Mouse (Mus musculus) thymus, adult 2 months (tissue): ENCODE data around the gene Sptbn1. TPM values are rescaled to one million over a fixed set of nuclear protein-coding genes. Genes with fewer than 3 reads are reported as not detected.
"Not testable (repeated sequence)": the region's sequence is repeated elsewhere in the genome, so short reads cannot be mapped to it uniquely, and the experiment has no call there.

Experiments used
- DNase-seq: peaks from one replicate; pipeline ENCODE4 v3.0.0; 2021
- H3K27ac ChIP-seq: fragments of 200-500 bp; 2 replicates; pipeline ENCODE4 v1.5.1; 2012; ENCODE audit warnings: low read length, control low read depth; ENCODE audit not compliant: control insufficient read depth, insufficient read depth
- H3K27me3 ChIP-seq: fragments of 200-500 bp; 2 replicates; pipeline ENCODE4 v1.6.1; 2012; ENCODE audit warnings: mild to moderate bottlenecking, low read length, moderate library complexity, mixed read lengths; ENCODE audit not compliant: control insufficient read depth, insufficient read depth
- H3K36me3 ChIP-seq: fragments of 200-500 bp; 2 replicates; pipeline ENCODE4 v1.6.1; 2012; ENCODE audit warnings: mild to moderate bottlenecking, low read length, moderate library complexity; ENCODE audit not compliant: control insufficient read depth, insufficient read depth
- H3K4me1 ChIP-seq: fragments of 200-500 bp; replicated peaks from 2 replicates; pipeline ENCODE4 v1.6.1; 2012; ENCODE audit warnings: low read length; ENCODE audit not compliant: control insufficient read depth, insufficient read depth
- H3K4me3 ChIP-seq: fragments of 200-500 bp; 2 replicates; pipeline ENCODE4 v1.5.1; 2012; ENCODE audit warnings: mild to moderate bottlenecking, low read length, control low read depth, moderate library complexity; ENCODE audit not compliant: control insufficient read depth, insufficient read depth
- CTCF ChIP-seq: fragments of 200-500 bp; IDR thresholded peaks from 2 replicates; pipeline ENCODE4 v1.5.1; 2012; ENCODE audit warnings: mild to moderate bottlenecking, control low read depth, low read length, moderate library complexity, borderline replicate concordance; ENCODE audit not compliant: control insufficient read depth, poor library complexity, insufficient read depth; ENCODE audit errors: extremely low read depth
- POLR2A ChIP-seq: fragments of 200-500 bp; IDR thresholded peaks from 2 replicates; pipeline ENCODE4 v1.6.1; 2012; ENCODE audit warnings: mild to moderate bottlenecking, low read length, control low read depth, moderate library complexity; ENCODE audit not compliant: control insufficient read depth, poor library complexity, insufficient read depth; ENCODE audit errors: extremely low read depth
- WGBS: fragments of 180-500 bp; shearing (Covaris S2); methylation state at CpG from one replicate; pipeline ENCODE4 v1.1.7; 2018; 5-methylcytosine and 5-hydroxymethylcytosine counted together
- polyA plus RNA-seq: library from polyadenylated mRNA; depleted of rRNA; stranded (reverse); fragments of >200 nt; gene quantifications from 2 replicates; pipeline ENCODE4 v1.2.3, GENCODE M21; 2012

Gene Sptbn1
- polyA plus RNA-seq, 1 experiment = 48.5 TPM

DNA sequence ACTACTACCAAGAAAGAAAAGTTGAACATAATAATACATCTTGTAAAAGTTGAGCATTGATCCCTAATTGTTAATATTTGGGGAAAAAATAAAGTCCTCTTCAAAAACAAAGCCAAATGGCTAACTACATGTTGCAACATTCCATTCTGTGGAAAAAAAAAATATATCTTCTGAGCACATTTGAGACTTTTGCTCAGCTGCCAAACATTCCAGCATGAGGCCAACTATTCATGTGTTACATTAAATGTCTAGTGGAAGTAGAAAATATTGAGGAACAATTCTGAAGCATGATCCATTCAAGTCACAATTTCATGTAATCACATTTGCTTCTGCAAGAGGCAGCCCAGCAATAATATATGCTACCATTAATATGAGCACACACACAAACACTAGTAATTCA lies 10.9 kb downstream of the Sptbn1 start:
- Histone ChIP-seq H3K4me3 (no peak overlapping the region), H3K4me1 (no peaks in the 10 kb centered on the region), H3K27me3 (no peaks in the 10 kb centered on the region; the same call in 1 of the 2 replicates), H3K36me3 (no peaks in the 10 kb centered on the region), H3K27ac (no peak overlapping the region)
- no peak for DNase-seq
- TF ChIP-seq CTCF = no peak
- no peak for TF ChIP-seq POLR2A

DNA sequence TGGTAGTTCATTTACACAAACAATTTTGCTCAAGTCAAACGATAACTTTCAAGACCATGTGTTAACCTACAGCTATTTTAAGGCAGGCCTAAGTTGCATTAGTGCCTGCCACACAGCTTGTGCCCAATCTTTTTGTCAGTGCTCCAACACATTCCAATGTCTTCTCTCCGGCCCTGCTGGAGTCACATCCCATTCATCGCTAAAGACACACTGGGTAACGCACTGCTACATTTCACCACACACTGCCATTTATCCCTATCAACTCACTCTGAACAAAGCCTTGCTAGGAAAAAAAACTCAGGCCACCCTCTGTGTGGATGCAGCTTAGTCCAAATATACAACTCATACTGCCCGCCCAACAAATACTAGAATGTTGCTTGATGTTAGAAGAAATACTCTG lies 11.5 kb downstream of the Sptbn1 start:
- 94% methylated on average over 5 of the region's 5 CpGs for WGBS
- no peak for TF ChIP-seq POLR2A
- TF ChIP-seq CTCF = no peak
- Histone ChIP-seq H3K36me3 (no peaks in the 10 kb centered on the region), H3K4me1 (no peaks in the 10 kb centered on the region), H3K27ac (no peak overlapping the region), H3K4me3 (no peak overlapping the region), H3K27me3 (no peaks in the 10 kb centered on the region; the same call in 1 of the 2 replicates)
- no peak for DNase-seq

DNA sequence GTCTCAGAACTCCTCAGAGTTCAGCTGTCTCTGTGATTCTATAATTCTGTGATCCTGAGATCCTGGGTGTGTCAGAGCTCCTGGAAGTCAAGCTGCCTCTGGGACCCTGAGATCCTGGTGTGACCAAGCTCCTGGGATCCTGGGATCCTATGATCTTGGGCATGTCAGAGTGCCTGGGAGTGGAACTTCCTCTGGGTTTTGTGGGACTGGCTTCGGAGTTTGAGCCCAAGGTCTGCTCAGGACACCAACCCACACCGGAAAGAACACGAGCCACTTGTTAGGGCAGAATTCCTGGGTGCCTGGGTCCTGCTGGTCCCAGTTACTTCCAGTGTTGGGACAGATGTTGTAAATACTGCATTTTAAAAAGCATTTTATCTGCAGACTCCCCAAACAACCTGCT lies 12.8 kb downstream of the Sptbn1 start:
- H3K27ac ChIP-seq = not testable (repeated sequence)

DNA sequence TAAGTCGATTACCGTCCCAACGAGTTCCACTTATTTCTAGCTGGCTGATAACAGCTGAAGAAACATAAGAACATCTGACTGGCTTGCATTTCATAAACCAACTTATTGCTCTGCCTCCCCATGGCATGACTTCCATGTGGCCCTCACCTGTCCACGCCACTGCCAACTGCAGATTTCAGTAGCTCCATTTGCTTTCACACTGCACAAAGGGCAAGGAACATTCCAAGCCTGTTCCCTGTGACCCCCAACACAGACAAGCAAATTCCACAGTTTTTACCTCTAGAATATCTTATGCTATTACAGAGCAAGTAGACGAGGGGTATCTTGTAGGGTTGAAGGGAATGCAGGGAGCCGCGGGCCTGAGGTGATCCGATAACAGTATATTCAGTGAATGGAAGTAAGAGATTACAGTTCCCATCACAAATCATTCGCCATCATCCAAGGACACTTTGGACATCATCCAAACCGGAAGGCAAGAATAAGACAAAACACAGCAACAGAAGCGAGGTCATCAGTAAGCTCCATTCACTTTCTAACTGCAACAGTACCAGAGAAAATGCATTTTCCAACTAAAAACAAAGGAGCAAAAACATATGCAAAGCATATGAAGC lies 16.6 kb downstream of the Sptbn1 start:
- Histone ChIP-seq H3K4me3 (no peak overlapping the region), H3K27ac (no peak overlapping the region), H3K36me3 (no peaks in the 10 kb centered on the region), H3K4me1 (no peaks in the 10 kb centered on the region), H3K27me3 (no peaks in the 10 kb centered on the region)
- TF ChIP-seq CTCF = no peak
- TF ChIP-seq POLR2A = no peak
- WGBS = 91% methylated on average over 11 of the region's 11 CpGs
- DNase-seq = no peak

More for the DNA sequence above, 12.8 kb downstream of the Sptbn1 start:
- not testable (repeated sequence) for H3K36me3 ChIP-seq, H3K4me3 ChIP-seq, H3K4me1 ChIP-seq, H3K27me3 ChIP-seq, DNase-seq
- WGBS = 95% methylated on average over 3 of the region's 3 CpGs

DNA sequence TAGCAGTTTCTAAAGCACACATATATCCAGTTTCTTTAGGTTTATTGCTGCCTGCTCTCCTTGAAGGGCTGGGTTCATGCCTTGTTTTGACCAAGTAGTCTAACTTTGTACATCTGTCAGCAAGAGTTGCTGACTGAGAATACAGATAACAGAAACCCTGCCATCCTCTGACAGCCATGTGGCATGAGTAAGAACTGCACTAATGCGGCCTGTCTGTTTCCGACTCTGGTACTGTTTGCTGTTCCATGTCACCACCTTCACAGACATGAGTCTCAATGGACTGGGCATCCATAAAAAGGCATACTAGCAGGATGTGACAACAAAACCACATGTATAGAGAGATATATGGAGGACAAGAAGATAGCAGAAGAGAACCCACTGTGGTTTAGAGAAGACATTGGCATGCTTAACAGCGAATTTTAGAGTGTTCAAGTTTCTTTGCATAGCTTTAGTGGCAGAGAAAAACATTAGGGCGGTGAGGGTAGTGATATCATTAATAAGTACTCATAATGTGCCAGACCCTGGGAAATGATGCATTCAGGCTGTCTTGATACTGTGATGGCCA lies 18.4 kb downstream of the Sptbn1 start:
- Histone ChIP-seq H3K27me3 (no peaks in the 10 kb centered on the region), H3K4me3 (no peak overlapping the region), H3K36me3 (no peaks in the 10 kb centered on the region), H3K4me1 (no peaks in the 10 kb centered on the region), H3K27ac (no peak overlapping the region)
- TF ChIP-seq CTCF (no peak), POLR2A (no peak)
- WGBS = 97% methylated on average over 4 of the region's 4 CpGs
- no peak for DNase-seq

DNA sequence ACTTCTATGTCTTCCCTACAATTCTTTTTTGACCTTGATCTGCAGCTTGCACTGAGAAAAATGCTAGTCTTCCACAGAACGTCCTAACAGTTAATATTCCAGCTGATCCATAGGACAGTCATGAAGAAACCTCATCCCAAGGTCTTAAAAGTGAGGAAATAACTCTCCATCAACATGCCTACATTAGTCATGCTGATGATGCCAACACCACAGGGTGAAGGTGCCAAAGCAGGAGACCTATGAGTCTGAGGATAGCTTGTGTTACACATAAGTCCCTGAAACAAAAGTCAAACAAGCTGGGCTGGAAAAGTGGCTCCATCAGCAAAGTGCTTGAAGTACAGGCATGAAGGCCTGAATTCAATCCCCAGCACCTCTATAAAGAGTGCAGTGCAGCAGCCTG lies 20.9 kb downstream of the Sptbn1 start:
- TF ChIP-seq POLR2A (no peak), CTCF (no peak)
- Histone ChIP-seq H3K36me3 (no peaks in the 10 kb centered on the region), H3K4me1 (no peaks in the 10 kb centered on the region), H3K27me3 (no peaks in the 10 kb centered on the region), H3K27ac (no peak overlapping the region), H3K4me3 (no peak overlapping the region)
- 73% methylated on average over 1 of the region's 1 CpGs for WGBS
- DNase-seq = no peak

DNA sequence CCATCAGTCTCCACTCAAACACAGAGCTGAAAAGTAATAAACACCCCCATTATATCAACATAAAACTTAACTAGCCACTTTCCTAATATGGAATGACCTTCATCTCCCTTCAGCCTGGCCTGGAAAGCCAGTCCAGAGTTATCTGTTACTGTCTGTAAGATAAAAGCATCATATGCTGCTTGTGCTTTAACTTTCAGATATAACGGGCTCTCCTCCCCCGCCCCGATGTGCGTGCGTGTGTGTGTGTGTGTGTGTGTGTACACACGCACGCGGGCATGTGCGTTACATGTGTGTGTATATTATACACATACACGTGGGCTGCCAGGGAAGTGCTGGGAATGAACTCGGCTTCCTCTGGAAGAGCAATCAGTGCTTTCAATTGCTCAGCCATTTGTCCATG lies 21.8 kb downstream of the Sptbn1 start:
- 97% methylated on average over 11 of the region's 11 CpGs for WGBS
- Histone ChIP-seq H3K4me3 (no peak overlapping the region), H3K4me1 (no peaks in the 10 kb centered on the region), H3K36me3 (no peaks in the 10 kb centered on the region), H3K27ac (no peak overlapping the region), H3K27me3 (no peaks in the 10 kb centered on the region)
- DNase-seq = no peak
- TF ChIP-seq CTCF = no peak
- no peak for TF ChIP-seq POLR2A
